Mouse (Mus musculus) intestine, embryonic 15.5 days (tissue): Measurements from ENCODE around the gene Mall. TPM values are rescaled to one million over a fixed set of nuclear protein-coding genes. Genes with fewer than 3 reads are reported as not detected.

Source experiments
- ATAC-seq: fragments of 200-750 bp; cut with Nextera tagmentation; 2 replicates; pipeline ENCODE4 v1.8.0; 2017; ENCODE audit warnings: moderate TSS enrichment, moderate library complexity
- H3K27ac ChIP-seq: fragments of 300-500 bp; sonication (generic); 2 replicates; pipeline ENCODE4 v1.5.1; 2015; ENCODE audit warnings: mild to moderate bottlenecking, inconsistent platforms
- H3K27me3 ChIP-seq: fragments of 300-500 bp; sonication (generic); replicated peaks from 2 replicates; pipeline ENCODE4 v1.6.1; 2015; ENCODE audit warnings: inconsistent platforms
- H3K36me3 ChIP-seq: fragments of 300-500 bp; sonication (generic); 2 replicates; pipeline ENCODE4 v1.6.1; 2015; ENCODE audit warnings: inconsistent platforms
- H3K4me1 ChIP-seq: fragments of 300-500 bp; sonication (generic); replicated peaks from 2 replicates; pipeline ENCODE4 v1.6.1; 2015; ENCODE audit warnings: inconsistent platforms
- H3K4me2 ChIP-seq: fragments of 300-500 bp; sonication (generic); replicated peaks from 2 replicates; pipeline ENCODE4 v1.6.1; 2015; ENCODE audit warnings: mild to moderate bottlenecking, inconsistent platforms
- H3K4me3 ChIP-seq: fragments of 300-500 bp; sonication (generic); replicated peaks from 2 replicates; pipeline ENCODE4 v1.5.1; 2015; ENCODE audit warnings: inconsistent platforms
- H3K9ac ChIP-seq: fragments of 300-500 bp; sonication (generic); 2 replicates; pipeline ENCODE4 v1.6.1; 2015; ENCODE audit warnings: inconsistent platforms
- H3K9me3 ChIP-seq: fragments of 300-500 bp; sonication (generic); 2 replicates; pipeline ENCODE4 v1.6.1; 2016; ENCODE audit warnings: inconsistent platforms
- WGBS: fragments of 180-500 bp; shearing (Covaris S2); methylation state at CpG from one replicate; pipeline ENCODE4 v1.1.7; 2015; 5-methylcytosine and 5-hydroxymethylcytosine counted together
- polyA plus RNA-seq: library from polyadenylated mRNA; unstranded; fragments of >200 nt; fragmentation: Nextera tagmentation; extraction: Ambion mirVana; gene quantifications from 2 replicates; pipeline ENCODE4 v1.2.1, GENCODE M21; 2015

Gene Mall
- polyA plus RNA-seq, 1 experiment from 2014 or later = 21.4 TPM

DNA sequence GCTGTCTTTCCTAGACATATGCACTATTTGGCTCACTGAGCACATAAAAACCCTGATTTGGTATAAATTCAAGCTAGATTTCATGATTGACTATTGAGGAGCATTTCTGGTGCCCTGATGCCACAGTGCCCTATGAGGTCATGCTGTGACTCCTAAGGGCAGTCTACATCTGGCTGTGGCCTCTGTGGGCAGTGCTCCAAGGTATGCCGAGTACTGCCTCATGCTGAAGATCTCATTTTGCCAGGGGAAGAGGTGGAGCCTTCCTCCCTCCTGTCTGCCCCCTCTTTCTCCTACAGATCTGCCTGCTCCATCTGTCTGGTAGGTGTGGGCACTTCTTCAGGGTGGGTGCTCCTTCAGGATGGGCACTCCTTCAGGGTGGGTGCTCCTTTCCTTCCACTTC is 19.6 kb upstream of the Mall start:
- Histone ChIP-seq H3K36me3 (no peaks in the 10 kb centered on the region), H3K4me3 (no peak overlapping the region), H3K9me3 (no peaks in the 10 kb centered on the region), H3K27me3 (no peaks in the 10 kb centered on the region), H3K27ac (no peak overlapping the region), H3K4me1 (no peaks in the 10 kb centered on the region), H3K9ac (no peak overlapping the region), H3K4me2 (no peak overlapping the region)
- ATAC-seq = no peak
- 69% methylated on average over 1 of the region's 1 CpGs for WGBS

DNA sequence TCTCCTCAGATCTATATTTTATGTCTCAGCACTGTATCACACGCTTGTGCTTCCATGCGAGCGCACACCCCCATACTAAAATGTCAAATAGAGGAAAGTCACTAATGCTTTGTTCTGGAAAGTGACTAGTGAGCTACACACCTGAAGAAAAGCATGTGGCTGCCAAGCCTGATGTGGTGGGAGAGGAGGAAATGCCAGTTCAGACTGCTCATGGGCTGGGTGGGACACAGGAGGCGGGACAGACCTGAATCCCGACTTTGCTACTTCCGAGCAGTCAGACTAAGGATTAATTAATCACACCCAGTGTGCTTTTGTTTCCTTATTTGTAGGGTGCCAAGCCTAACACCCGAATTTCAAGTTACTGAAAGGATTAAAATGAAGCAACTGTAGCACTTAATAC is 18.6 kb upstream of the Mall start:
- Histone ChIP-seq H3K36me3 (no peaks in the 10 kb centered on the region), H3K4me1 (no peaks in the 10 kb centered on the region), H3K27ac (no peak overlapping the region), H3K9me3 (no peaks in the 10 kb centered on the region), H3K9ac (no peak overlapping the region), H3K4me2 (no peak overlapping the region), H3K27me3 (no peaks in the 10 kb centered on the region), H3K4me3 (no peak overlapping the region)
- 76% methylated on average over 7 of the region's 7 CpGs for WGBS
- no peak for ATAC-seq

DNA sequence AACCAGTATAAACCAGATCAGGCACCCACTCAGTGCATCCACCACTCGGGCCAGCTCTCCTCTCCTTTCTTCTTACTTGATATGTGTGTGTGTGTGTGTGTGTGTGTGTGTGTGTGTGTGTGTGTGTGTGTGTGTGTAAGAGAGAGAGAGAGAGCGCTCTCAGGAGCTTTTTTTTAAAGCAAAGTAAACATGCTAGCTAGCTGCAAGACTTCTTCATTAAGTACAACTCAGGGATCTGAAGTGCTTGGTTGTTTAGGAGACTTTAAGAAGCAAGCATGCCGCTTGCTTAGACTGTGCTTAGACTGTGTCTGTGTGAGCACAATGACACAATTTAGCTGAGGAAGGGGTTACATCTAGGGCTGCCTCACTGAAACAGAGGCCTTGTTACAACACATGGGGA is 12.9 kb upstream of the Mall start:
- no peaks in the 10 kb centered on the region for H3K4me1 ChIP-seq
- 58% methylated on average over 3 of the region's 3 CpGs for WGBS
- no peak overlapping the region for H3K27ac ChIP-seq
- no peak overlapping the region for H3K4me2 ChIP-seq
- no peak overlapping the region for H3K4me3 ChIP-seq
- H3K9ac ChIP-seq = no peak overlapping the region
- H3K27me3 ChIP-seq = no peaks in the 10 kb centered on the region
- H3K36me3 ChIP-seq = no peaks in the 10 kb centered on the region
- ATAC-seq = no peak
- no peaks in the 10 kb centered on the region for H3K9me3 ChIP-seq

DNA sequence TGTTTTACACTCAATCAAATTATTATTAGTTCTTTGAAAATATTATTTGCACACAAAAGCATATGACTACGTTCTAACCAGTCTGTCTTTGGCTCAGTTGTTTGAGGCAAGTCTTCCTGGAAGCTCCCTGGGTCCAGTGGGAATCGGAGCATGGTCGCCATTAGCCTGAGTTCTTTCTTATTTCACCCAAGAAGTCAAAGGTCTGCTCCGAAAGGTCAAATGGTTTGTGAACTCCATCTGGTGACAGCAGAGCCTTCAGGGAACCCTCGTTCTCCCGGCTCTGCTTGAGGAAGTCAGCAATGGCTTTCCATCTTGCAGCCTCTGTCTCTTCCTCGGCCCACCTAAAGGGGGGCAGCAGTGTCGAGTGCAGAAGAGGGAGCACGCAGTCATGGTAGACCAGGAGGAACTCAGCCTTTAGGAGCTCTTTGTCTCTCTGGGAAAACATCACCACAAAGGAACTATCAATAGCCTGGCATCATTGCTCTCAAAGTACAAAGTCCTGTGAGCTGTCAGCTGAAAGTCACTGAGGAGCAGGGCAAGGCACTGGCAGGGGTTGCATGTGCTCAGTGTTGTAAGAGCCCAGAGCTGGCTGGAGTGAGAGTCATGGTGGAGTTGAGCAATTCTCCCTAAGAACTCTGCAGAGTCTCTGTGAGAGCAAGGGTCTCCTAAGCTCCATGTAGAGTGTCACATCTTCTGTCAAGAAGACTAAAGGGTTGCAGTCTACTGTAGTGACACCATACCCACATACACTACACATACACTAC is 11.2 kb upstream of the Mall start:
- Histone ChIP-seq H3K9me3 (no peaks in the 10 kb centered on the region), H3K9ac (no peak overlapping the region), H3K4me3 (no peak overlapping the region), H3K27me3 (no peaks in the 10 kb centered on the region), H3K36me3 (no peaks in the 10 kb centered on the region), H3K27ac (no peak overlapping the region), H3K4me2 (no peak overlapping the region), H3K4me1 (no peaks in the 10 kb centered on the region)
- peak; percentile 50 for ATAC-seq
- WGBS = 82% methylated on average over 9 of the region's 9 CpGs

DNA sequence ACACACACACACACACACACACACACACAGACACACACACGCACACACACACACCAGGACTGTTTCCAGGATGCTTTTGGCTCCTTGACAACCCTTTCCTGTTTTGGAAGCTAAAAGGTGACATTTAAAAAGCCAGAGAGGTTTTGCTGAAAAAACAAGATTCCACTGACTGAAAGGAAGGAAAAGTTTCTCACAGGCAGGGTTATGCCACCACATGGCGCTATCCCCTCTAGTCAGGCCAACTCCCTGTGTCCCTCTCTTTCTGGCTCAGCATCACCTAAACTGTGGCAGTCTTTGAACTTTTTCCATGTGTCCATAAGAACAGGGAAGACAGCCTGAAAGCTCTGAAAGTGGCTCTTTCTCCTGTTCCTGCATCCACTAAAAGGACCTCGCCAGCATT is 8.2 kb upstream of the Mall start:
- Histone ChIP-seq H3K27ac (no peak overlapping the region), H3K36me3 (no peaks in the 10 kb centered on the region), H3K9ac (no peak overlapping the region), H3K4me1 (0 out of 2 replicates have a peak, but pooled peaks cover 3% of the 10 kb centered on the region), H3K4me2 (no peak overlapping the region), H3K4me3 (no peak overlapping the region), H3K27me3 (no peaks in the 10 kb centered on the region), H3K9me3 (no peaks in the 10 kb centered on the region)
- ATAC-seq = no peak
- WGBS = 85% methylated on average over 3 of the region's 3 CpGs

DNA sequence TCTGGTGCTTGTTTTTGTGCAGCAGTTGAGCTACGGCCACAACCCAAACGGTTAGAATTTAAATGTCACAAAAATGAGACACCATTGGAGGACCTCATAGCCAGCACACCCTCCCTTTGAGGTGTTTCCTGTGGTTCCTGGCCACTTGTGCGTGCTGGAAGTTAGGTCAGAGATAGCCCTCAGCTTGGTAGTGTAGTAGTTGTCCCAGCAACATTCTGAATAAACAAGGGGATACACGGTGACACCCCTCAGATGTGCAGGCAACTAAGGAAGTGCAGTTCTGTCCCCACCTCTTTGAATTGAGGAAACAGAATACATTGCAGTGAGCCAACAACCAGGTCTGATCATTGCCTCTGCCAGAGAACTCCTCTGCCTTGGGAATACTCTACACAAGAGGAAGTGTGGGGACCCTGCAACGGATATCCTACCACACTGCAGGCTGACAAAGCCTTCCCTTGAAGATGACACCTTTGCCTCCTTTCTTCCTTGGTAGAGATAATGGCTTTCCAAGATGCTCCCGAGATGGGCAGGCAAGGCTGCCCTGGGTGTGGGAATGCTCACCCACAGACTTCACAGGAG is 7.0 kb upstream of the Mall start:
- Histone ChIP-seq H3K4me1 (0 out of 2 replicates have a peak, but pooled peaks cover 3% of the 10 kb centered on the region), H3K9me3 (no peaks in the 10 kb centered on the region), H3K4me3 (no peak overlapping the region), H3K4me2 (no peak overlapping the region), H3K36me3 (no peaks in the 10 kb centered on the region), H3K27me3 (no peaks in the 10 kb centered on the region), H3K9ac (no peak overlapping the region), H3K27ac (peak overlapping the region; percentile 77)
- no peak for ATAC-seq
- WGBS = 69% methylated on average over 6 of the region's 6 CpGs

DNA sequence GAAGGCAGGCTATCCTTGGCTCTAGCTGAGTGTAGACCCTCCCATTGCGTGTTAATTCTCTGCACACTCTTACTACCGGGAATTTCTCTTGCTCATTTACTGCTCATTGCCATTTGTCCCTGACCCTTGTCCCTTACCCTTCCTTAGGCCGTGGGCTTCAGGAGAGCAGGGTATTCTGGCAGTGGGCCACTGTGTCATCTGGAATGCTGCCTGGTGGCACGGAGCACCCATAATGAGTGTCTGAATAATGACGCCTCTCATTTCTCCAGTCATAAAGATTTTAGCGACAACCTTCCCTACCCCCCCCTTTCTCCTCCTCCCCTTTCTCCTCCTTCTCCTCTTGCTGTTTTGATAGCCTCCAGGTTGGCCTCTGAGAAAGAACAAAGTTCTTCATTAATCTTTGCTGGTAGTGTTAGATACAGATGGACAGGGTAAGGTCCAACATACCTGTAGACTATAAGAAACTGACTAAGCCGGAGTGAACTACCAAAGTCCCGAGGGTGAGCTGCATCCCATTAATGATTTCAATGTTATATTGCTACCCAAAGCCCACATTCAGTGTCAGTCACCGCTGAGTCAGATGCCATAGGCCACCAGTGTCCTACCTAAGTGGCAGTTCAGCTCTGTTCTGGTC is 5.9 kb upstream of the Mall start:
- ATAC-seq = peak; percentile 93
- no peaks in the 10 kb centered on the region for H3K36me3 ChIP-seq
- H3K27ac ChIP-seq = peak overlapping the region; percentile 79
- H3K4me2 ChIP-seq = peak overlapping the region; percentile 35; the same call in 1 of the 2 replicates
- peaks cover 3% of the 10 kb centered on the region; the same call in 1 of the 2 replicates for H3K4me1 ChIP-seq
- no peak overlapping the region for H3K9ac ChIP-seq
- H3K27me3 ChIP-seq = no peaks in the 10 kb centered on the region
- 48% methylated on average over 9 of the region's 9 CpGs for WGBS
- H3K9me3 ChIP-seq = no peaks in the 10 kb centered on the region
- no peak overlapping the region for H3K4me3 ChIP-seq

DNA sequence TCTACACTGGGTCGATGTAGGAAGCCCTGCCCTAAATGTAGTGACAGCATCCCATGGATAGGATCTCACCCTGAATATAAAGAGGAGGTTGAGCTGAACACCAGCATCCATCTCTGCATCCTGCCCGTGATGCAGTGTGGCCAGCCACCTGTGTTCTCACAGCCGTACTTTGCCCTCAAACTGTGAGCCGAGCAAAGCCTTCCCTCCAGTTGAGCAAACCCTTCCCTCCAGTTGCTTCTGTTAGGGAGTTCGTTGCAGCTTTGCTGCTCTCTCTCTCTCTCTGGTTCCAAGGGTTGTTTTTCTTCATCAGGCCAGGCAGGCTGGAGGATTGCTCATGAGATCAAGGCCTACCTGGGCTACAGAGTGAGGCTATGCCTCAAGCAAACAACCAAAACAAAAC is 5.2 kb upstream of the Mall start:
- Histone ChIP-seq H3K36me3 (no peaks in the 10 kb centered on the region), H3K4me3 (no peak overlapping the region), H3K27me3 (no peaks in the 10 kb centered on the region), H3K9me3 (no peaks in the 10 kb centered on the region), H3K4me2 (no peak overlapping the region), H3K9ac (no peak overlapping the region), H3K27ac (peak overlapping the region; percentile 14; the same call in 1 of the 2 replicates), H3K4me1 (peaks cover 4% of the 10 kb centered on the region; the same call in 1 of the 2 replicates)
- 66% methylated on average over 5 of the region's 5 CpGs for WGBS
- ATAC-seq = peak; percentile 71

DNA sequence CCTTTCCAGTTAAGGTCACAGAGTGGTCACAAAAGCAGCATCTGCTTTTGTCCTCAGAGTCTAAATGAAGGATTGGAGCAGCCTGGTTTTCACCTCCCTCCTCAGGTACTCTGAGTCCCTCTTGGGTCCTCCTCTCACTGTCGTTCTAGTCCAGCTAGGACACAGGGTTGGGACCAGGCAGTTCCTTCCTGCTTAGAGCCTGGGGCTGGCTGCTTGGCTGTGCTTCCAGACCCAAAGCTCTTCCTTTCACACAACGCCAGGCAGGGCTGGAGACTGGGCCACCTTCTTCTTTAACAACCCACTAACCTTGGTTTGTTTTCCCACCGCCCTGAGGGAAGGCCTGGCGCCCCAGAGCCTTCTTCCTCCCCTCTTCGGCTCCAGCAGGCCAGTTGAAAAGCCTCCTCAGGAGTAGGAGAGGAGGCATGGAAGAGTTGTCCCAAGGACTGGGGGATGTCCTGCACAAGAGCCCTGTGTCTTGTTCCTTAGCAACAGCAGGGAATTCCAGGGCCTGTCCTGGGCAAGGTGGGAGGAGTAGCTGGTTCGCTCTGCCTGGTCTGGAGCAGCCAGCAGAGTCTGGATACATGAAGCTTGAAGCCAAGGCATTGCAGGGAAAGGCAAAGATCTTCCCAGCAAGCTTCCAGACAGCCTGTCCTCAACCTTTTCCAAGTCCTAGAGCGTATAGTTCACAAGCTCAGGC is 717 bp upstream of the Mall start:
- peak; percentile 1; the same call in 1 of the 2 replicates for ATAC-seq
- no peak overlapping the region for H3K4me3 ChIP-seq
- H3K4me1 ChIP-seq = peaks cover 5% of the 10 kb centered on the region; the same call in 1 of the 2 replicates
- no peak overlapping the region for H3K27ac ChIP-seq
- no peak overlapping the region for H3K9ac ChIP-seq
- H3K9me3 ChIP-seq = no peaks in the 10 kb centered on the region
- H3K27me3 ChIP-seq = no peaks in the 10 kb centered on the region
- WGBS = 55% methylated on average over 7 of the region's 7 CpGs
- no peaks in the 10 kb centered on the region for H3K36me3 ChIP-seq
- no peak overlapping the region for H3K4me2 ChIP-seq

DNA sequence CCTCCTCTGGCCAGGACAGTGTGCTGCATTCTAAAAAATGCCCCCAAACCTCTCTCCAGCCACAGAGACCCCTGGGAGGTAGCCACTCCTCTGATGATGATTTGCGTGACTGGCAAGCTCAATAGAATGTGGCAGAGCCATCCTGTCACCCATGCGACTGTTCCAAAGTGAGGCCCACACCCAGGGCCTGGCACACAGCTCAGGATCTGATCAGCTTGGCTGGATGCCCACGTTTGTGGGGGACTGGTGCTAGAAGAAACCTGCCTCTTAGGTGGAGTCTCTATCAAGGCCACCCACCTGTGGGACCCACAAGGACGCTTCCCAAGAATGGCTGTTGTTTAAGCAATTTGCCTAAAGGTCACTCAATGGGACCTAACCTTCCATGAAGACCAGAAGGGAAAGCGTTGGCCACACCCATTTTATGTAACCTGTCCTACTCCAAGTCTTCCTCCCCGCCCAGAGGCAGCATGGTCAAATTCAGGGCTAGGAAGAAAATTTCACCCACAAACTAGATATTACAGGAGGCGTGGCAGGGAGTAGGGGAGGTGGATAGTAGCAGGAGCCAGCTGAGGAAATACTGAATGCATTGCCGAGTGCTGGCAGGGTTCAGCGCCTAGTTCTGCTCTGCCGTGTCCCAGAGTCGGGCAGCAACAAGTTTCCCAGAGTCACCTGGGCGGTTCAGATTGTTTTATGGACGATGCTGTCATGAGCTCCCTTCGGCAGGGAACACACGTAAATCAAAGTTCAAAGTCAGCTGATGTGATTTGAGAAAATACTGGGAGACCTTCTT is 876 bp downstream of the Mall start:
- no peaks in the 10 kb centered on the region for H3K9me3 ChIP-seq
- H3K4me1 ChIP-seq = peaks cover 5% of the 10 kb centered on the region; the same call in 1 of the 2 replicates
- peak overlapping the region; percentile 32 for H3K4me3 ChIP-seq
- no peaks in the 10 kb centered on the region for H3K36me3 ChIP-seq
- H3K27ac ChIP-seq = peak overlapping the region; percentile 63
- no peaks in the 10 kb centered on the region for H3K27me3 ChIP-seq
- H3K4me2 ChIP-seq = peak overlapping the region; percentile 58
- ATAC-seq = peak; percentile 78
- peak overlapping the region; percentile 45; the same call in 1 of the 2 replicates for H3K9ac ChIP-seq
- 32% methylated on average over 15 of the region's 15 CpGs for WGBS

DNA sequence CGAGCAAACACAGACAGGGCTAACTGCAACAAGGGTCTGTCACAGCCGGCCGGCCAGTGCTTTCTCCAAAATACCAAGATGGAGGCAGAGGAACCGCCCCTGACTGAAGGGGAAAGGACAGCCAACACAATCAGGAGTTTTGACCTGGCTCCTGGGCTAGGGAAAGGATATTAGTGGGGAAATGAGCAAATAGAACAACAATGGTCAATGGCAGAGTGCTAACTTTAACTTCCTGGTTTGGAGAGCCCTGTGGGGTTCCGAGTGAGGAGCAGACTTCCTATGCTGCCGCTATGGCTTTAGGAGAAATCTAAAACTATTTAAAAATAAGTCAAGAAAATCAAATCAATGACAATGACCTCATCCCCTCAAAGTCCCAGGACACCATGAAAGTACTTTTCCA is 1.6 kb downstream of the Mall start:
- Histone ChIP-seq H3K4me3 (no peak overlapping the region), H3K4me2 (no peak overlapping the region), H3K36me3 (no peaks in the 10 kb centered on the region), H3K27me3 (no peaks in the 10 kb centered on the region), H3K27ac (peak overlapping the region; percentile 55; the same call in 1 of the 2 replicates), H3K9me3 (no peaks in the 10 kb centered on the region), H3K9ac (no peak overlapping the region), H3K4me1 (peaks cover 11% of the 10 kb centered on the region)
- no peak for ATAC-seq
- 68% methylated on average over 6 of the region's 6 CpGs for WGBS
